ENCODE assay signal across 11 mouse cellular contexts in the genomic region with DNA sequence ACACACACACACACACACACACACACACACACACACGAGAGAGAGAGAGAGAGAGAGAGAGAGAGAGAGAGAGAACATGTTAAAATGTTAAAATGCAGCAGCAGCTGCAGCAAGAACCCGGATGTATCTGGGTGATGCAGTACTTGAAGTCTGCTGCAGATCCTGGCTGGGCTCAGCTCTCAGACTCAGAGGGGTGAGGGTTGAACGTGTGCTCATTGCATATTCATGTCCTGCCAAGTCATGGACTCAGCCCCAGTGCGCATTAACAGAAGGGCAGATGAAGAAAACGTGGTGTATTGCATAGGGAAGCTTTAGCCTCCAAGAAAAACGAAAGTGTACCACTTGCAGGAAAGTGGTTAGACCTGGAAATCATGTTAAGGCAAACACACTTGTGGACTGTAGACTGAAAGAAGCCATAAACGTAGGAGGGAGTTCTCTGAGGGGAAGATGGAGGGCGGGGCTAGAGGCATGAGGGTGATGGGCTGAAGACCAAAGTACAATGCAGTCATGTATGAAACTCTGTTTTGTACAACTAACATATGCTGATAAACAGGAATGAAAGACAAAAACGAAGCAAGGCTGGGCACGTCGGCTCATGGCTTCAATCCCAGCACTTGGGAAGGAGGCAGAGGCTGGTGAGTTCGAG. TPM values are rescaled to one million over a fixed set of nuclear protein-coding genes. Genes with fewer than 3 reads are reported as not detected.
DNase-seq lines count a peak whose midpoint lies in the region; ATAC-seq and TF ChIP-seq lines count a peak whose summit lies in the region.
"Had no signal": no experiment of that assay in that cellular context is flagged by ENCODE, and none has a peak within 500 bp of the region (broad histone marks: within the 10 kb centered on the region; RNA-seq: fewer than 3 reads in every experiment).

No protein-coding gene starts in this region.

- peaks cover 27% of the 10 kb centered on the region for H3K4me1 ChIP-seq in liver, postnatal 0 days (ENCODE audit: insufficient read depth)
- peaks cover 19% of the 10 kb centered on the region for H3K4me1 ChIP-seq in liver, embryonic 11.5 days (replicated peaks; ENCODE audit: control insufficient read depth, insufficient read depth, low read length)
- H3K4me1 ChIP-seq in intestine, embryonic 16.5 days (ENCODE audit: control insufficient read depth, insufficient read depth, low read length) = peaks cover 22% of the 10 kb centered on the region
- peaks cover 17% of the 10 kb centered on the region for H3K4me1 ChIP-seq in heart, embryonic 10.5 days

- H3K9me3 ChIP-seq in liver, postnatal 0 days (ENCODE audit: low read length) = no peaks in the 10 kb centered on the region
- H3K9me3 ChIP-seq in liver, embryonic 11.5 days (ENCODE audit: control insufficient read depth, low read length) = no peaks in the 10 kb centered on the region
- H3K9me3 ChIP-seq in intestine, embryonic 16.5 days (ENCODE audit: control insufficient read depth, low read length) = no peaks in the 10 kb centered on the region
- H3K9me3 ChIP-seq in heart, embryonic 10.5 days = no peaks in the 10 kb centered on the region
- H3K9me3 ChIP-seq: neural tube, embryonic 13.5 days had no signal

- no peak for TF ChIP-seq CTCF in liver, postnatal 0 days (IDR thresholded peaks at IDR 0.05; ENCODE audit: low read depth)

- no peaks in the 10 kb centered on the region for H3K27me3 ChIP-seq in liver, postnatal 0 days (ENCODE audit: insufficient read depth, low read length)
- no peaks in the 10 kb centered on the region for H3K27me3 ChIP-seq in liver, embryonic 11.5 days (replicated peaks; ENCODE audit: control insufficient read depth, insufficient read depth, low read length)
- H3K27me3 ChIP-seq in intestine, embryonic 16.5 days (replicated peaks; ENCODE audit: control insufficient read depth, insufficient read depth, low read length) = no peaks in the 10 kb centered on the region
- H3K27me3 ChIP-seq in heart, embryonic 10.5 days (ENCODE audit: insufficient read depth, poor library complexity, severe bottlenecking) = peaks cover 15% of the 10 kb centered on the region; the same call in 1 of the 2 replicates
- H3K27me3 ChIP-seq: neural tube, embryonic 13.5 days had no signal

- ATAC-seq in liver, postnatal 0 days = no peak
- no peak for ATAC-seq in liver, embryonic 11.5 days (replicated peaks; ENCODE audit: low FRiP score)
- peak; percentile 77 for ATAC-seq in intestine, embryonic 16.5 days

- H3K9ac ChIP-seq in liver, postnatal 0 days (replicated peaks) = no peak overlapping the region; the same call in 1 of the 2 replicates
- no peak overlapping the region for H3K9ac ChIP-seq in liver, embryonic 11.5 days (ENCODE audit: low read depth, low read length)
- no peak overlapping the region for H3K9ac ChIP-seq in intestine, embryonic 16.5 days (ENCODE audit: low read depth, low read length)
- H3K9ac ChIP-seq: neural tube, embryonic 13.5 days had no signal

- H3K36me3 ChIP-seq in liver, postnatal 0 days (replicated peaks; ENCODE audit: insufficient read depth, low read length) = no peaks in the 10 kb centered on the region
- no peaks in the 10 kb centered on the region for H3K36me3 ChIP-seq in liver, embryonic 11.5 days (ENCODE audit: control insufficient read depth, insufficient read depth, low read length)
- no peaks in the 10 kb centered on the region for H3K36me3 ChIP-seq in intestine, embryonic 16.5 days (ENCODE audit: control insufficient read depth, insufficient read depth, low read length)
- no peaks in the 10 kb centered on the region for H3K36me3 ChIP-seq in heart, embryonic 10.5 days
- H3K36me3 ChIP-seq: neural tube, embryonic 13.5 days had no signal

- no peak for TF ChIP-seq EP300 in liver, postnatal 0 days (IDR thresholded peaks at IDR 0.05; ENCODE audit: low read depth)

- H3K4me2 ChIP-seq in liver, postnatal 0 days (ENCODE audit: low read depth, low read length) = peak overlapping the region; percentile 35
- no peak overlapping the region for H3K4me2 ChIP-seq in liver, embryonic 11.5 days
- peak overlapping the region; percentile 18 for H3K4me2 ChIP-seq in intestine, embryonic 16.5 days (ENCODE audit: low read depth, low read length)
- H3K4me2 ChIP-seq: neural tube, embryonic 13.5 days had no signal

- H3K27ac ChIP-seq in liver, postnatal 0 days (ENCODE audit: low read depth) = peak overlapping the region; percentile 17; the same call in 1 of the 2 replicates
- no peak overlapping the region for H3K27ac ChIP-seq in liver, embryonic 11.5 days (ENCODE audit: low read depth, low read length)
- H3K27ac ChIP-seq in intestine, embryonic 16.5 days (ENCODE audit: low read length) = peak overlapping the region; percentile 66
- H3K27ac ChIP-seq in heart, embryonic 10.5 days = no peak overlapping the region
- H3K27ac ChIP-seq: neural tube, embryonic 13.5 days had no signal

- H3K4me3 ChIP-seq in liver, postnatal 0 days (ENCODE audit: low read depth, low read length) = no peak overlapping the region
- H3K4me3 ChIP-seq in liver, embryonic 11.5 days (ENCODE audit: low read depth, low read length) = no peak overlapping the region
- no peak overlapping the region for H3K4me3 ChIP-seq in intestine, embryonic 16.5 days (ENCODE audit: low read length)
- no peak overlapping the region for H3K4me3 ChIP-seq in heart, embryonic 10.5 days
- H3K4me3 ChIP-seq: neural tube, embryonic 13.5 days had no signal

- 41% methylated on average over 11 of the region's 12 CpGs for WGBS in liver, postnatal 0 days (ENCODE audit: insufficient replicate concordance)
- 57% methylated on average over 12 of the region's 12 CpGs for WGBS in liver, embryonic 11.5 days
- 35% methylated on average over 12 of the region's 12 CpGs for WGBS in intestine, embryonic 16.5 days
- WGBS in heart, embryonic 10.5 days = 57% methylated on average over 12 of the region's 12 CpGs

- DNase-seq in liver, postnatal 0 days = no peak
- DNase-seq in liver, embryonic 11.5 days (ENCODE audit: low spot score) = no peak
- peak; percentile 72 for DNase-seq in NIH3T3 (ENCODE audit: low read depth)
- DNase-seq in naive thymus-derived CD4-positive, alpha-beta T cell, adult 2 months (ENCODE audit: low read depth) = peak; percentile 77
- DNase-seq in cerebellum, postnatal 10 days = no peak
- no peak for DNase-seq in heart, embryonic 10.5 days (ENCODE audit: low spot score)
- no peak for DNase-seq in urinary bladder, postnatal 36 days (ENCODE audit: low spot score in 2 of 2)

RNA-seq across cellular contexts. Expression of a gene that starts 8.3 kb away (rescaled TPM):
- polyA plus RNA-seq in liver, postnatal 0 days (2015; fragmentation: Nextera tagmentation; extraction: Ambion mirVana) = 148 and 151 TPM in 2 replicates
- 43.8 and 44.2 TPM in 2 replicates for polyA plus RNA-seq in liver, embryonic 11.5 days (2014; fragmentation: Nextera tagmentation; extraction: Ambion mirVana)
- polyA plus RNA-seq in intestine, embryonic 16.5 days (2015; fragmentation: Nextera tagmentation; extraction: Ambion mirVana) = 4.9 and 6.8 TPM in 2 replicates
- polyA plus RNA-seq in heart, embryonic 10.5 days (2016; fragmentation: Nextera tagmentation; extraction: Ambion mirVana) = 7.2 and 14.5 TPM in 2 replicates

RNA-seq across cellular contexts. Expression of a gene that starts 22.6 kb away (rescaled TPM):
- 7.6 and 8.1 TPM in 2 replicates for polyA plus RNA-seq in liver, postnatal 0 days (2015; fragmentation: Nextera tagmentation; extraction: Ambion mirVana)
- polyA plus RNA-seq in liver, embryonic 11.5 days (2014; fragmentation: Nextera tagmentation; extraction: Ambion mirVana) = 12.3 and 13.7 TPM in 2 replicates
- 7.4 and 7.7 TPM in 2 replicates for polyA plus RNA-seq in intestine, embryonic 16.5 days (2015; fragmentation: Nextera tagmentation; extraction: Ambion mirVana)
- 0.73 and 1.0 TPM in 2 replicates for polyA plus RNA-seq in heart, embryonic 10.5 days (2016; fragmentation: Nextera tagmentation; extraction: Ambion mirVana)

RNA-seq across cellular contexts. Expression of a gene that starts 23.9 kb away (rescaled TPM):
- 4.9 and 5.6 TPM in 2 replicates for polyA plus RNA-seq in liver, postnatal 0 days (2015; fragmentation: Nextera tagmentation; extraction: Ambion mirVana)
- 12.7 and 14.4 TPM in 2 replicates for polyA plus RNA-seq in liver, embryonic 11.5 days (2014; fragmentation: Nextera tagmentation; extraction: Ambion mirVana)
- 0.26 and 0.42 TPM in 2 replicates for polyA plus RNA-seq in intestine, embryonic 16.5 days (2015; fragmentation: Nextera tagmentation; extraction: Ambion mirVana)
- polyA plus RNA-seq in heart, embryonic 10.5 days (2016; fragmentation: Nextera tagmentation; extraction: Ambion mirVana) = 0.06 and 0.50 TPM in 2 replicates

RNA-seq across cellular contexts. Expression of a gene that starts 26.6 kb away (rescaled TPM):
- polyA plus RNA-seq in liver, postnatal 0 days (2015; fragmentation: Nextera tagmentation; extraction: Ambion mirVana) = 0.59 and 1.8 TPM in 2 replicates
- not detected in 2 replicates for polyA plus RNA-seq in liver, embryonic 11.5 days (2014; fragmentation: Nextera tagmentation; extraction: Ambion mirVana)
- 37.2 and 69.9 TPM in 2 replicates for polyA plus RNA-seq in intestine, embryonic 16.5 days (2015; fragmentation: Nextera tagmentation; extraction: Ambion mirVana)
- not detected in 2 replicates for polyA plus RNA-seq in heart, embryonic 10.5 days (2016; fragmentation: Nextera tagmentation; extraction: Ambion mirVana)
- polyA plus RNA-seq: heart, embryonic 14.5 days; limb, embryonic 11.5 days; neural tube, embryonic 13.5 days had no signal

Comparison
In these comparisons a context has a peak if more than half of its experiments do, and no peak if none do; other contexts are left out.
1. H3K27ac ChIP-seq: peak in liver, postnatal 0 days (single experiment) and intestine, embryonic 16.5 days (single experiment); none in liver, embryonic 11.5 days (single experiment) and heart, embryonic 10.5 days (single experiment).
2. DNase-seq: peak in NIH3T3 (single experiment) and naive thymus-derived CD4-positive, alpha-beta T cell, adult 2 months (single experiment); none in liver, postnatal 0 days (single experiment), liver, embryonic 11.5 days (single experiment), cerebellum, postnatal 10 days (0 of 2), heart, embryonic 10.5 days (single experiment) and urinary bladder, postnatal 36 days (0 of 2).